Mouse (Mus musculus) adrenal gland, adult 2 months (tissue): ENCODE data around the gene Wdr93. TPM values are rescaled to one million over a fixed set of nuclear protein-coding genes. Genes with fewer than 3 reads are reported as not detected.

Experiments
- DNase-seq: peaks from one replicate; pipeline ENCODE4 v3.0.0; 2021
- polyA plus RNA-seq: library from polyadenylated mRNA; depleted of rRNA; stranded (reverse); fragments of >200 nt; gene quantifications from 2 replicates; pipeline ENCODE4 v1.2.3, GENCODE M21; 2012; rRNA removed
- total RNA-seq, 2 experiments: library from RNA; stranded (reverse); gene quantifications; 2 replicates each; pipeline ENCODE4 v1.2.3; 2021

Gene Wdr93
- total and polyA plus RNA-seq, 3 experiments: 1.5 to 1.6 (median 1.5) TPM

DNA sequence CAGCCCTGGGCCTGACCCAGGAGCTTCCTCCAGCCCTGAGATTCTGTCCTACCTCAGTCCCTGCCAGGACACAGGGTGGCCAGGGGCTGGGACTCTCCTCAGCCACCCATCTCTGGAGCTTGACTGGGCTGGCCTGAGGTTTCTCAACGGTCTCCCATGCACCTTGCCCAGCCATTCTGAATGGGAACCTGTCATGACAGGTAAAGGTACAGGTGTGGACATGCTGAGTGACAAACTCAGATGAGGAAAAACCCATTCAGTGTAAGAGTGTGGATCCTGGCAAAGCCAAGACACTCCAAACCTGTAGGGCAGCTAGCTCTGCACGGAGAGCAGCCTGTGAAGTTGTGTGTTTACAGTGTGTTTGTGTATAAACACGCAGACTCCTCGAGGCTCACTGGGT, 57.4 kb downstream of the Wdr93 start:
- DNase-seq: no peak

DNA sequence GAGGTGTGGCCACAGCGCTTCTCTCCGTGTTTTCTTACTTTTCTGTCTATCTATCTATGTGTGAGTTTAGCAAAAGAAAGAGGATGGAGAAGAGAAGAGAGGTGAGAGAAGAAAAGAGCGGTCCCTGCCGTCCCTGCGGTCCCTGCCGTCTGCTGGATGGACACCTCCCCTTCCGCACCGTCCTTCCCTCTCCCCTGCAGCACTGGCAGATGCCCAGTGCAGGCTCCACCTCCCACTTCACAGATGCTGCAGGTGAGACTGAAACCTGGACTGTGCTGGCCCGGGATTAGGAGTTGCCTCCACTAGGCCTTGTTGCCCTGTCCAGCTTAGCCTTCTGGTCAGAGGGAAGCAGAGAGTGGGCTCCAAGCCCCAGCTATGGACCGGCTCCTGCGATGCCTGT, 58.4 kb downstream of the Wdr93 start:
- no peak for DNase-seq

DNA sequence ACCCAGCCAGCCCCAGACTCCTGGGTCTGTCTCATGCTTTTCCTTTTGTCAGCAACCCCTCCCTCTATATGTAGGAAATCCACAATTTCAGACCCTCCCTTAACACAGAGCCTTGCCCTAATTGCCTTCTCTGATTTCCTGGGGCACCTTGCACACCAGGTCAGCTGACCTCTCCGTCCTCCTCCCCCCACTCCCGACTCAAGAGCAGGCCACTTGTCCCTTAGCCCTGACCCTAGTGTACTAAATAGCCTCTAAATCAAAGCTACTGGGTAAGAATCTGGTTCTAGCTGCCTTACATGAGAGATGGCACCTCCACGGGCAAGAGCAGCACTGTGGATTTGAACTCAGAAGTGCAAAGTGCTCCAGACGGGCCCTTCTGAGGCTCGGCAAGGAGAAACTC, 59.1 kb downstream of the Wdr93 start:
- no peak for DNase-seq

DNA sequence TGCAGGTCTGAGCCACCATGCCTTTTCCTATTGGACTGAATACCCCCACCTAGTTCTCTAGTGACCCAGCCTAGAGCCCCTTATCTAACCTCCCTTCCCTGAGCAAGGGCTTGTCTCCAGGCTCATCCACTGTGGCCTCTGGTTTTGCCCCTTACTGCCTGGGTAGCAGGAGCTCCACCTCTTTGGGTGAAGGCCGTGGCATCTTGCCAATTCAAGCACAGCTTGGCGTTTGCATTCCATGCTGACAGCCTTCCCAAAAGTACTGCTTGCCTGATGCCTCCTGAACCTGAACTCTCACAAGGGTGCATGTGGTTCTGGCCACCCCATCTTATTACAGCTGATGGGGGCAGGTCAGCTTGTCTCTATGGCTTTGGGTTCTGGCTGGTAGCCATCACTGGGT, 60.9 kb downstream of the Wdr93 start:
- peak; percentile 77 for DNase-seq

DNA sequence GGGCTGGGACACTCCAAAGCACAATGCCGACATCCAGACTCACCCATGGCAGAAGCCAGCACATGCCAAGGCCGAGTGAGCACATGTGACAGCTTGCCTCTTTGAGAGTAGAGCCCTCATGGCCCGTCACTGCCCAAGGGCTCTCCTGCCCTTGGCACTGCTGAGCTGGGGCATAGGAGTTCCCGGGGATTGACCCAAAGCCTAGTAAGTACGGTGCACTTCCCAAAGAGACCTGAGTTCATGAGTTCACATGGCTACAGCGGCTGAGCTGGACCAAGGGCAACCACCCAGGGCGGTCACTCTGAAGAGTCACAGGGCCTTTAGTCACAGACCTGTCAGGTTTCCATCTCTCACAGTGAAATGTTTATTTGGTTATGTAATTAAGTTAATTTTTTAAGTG, 65.6 kb downstream of the Wdr93 start:
- peak; percentile 57 for DNase-seq

DNA sequence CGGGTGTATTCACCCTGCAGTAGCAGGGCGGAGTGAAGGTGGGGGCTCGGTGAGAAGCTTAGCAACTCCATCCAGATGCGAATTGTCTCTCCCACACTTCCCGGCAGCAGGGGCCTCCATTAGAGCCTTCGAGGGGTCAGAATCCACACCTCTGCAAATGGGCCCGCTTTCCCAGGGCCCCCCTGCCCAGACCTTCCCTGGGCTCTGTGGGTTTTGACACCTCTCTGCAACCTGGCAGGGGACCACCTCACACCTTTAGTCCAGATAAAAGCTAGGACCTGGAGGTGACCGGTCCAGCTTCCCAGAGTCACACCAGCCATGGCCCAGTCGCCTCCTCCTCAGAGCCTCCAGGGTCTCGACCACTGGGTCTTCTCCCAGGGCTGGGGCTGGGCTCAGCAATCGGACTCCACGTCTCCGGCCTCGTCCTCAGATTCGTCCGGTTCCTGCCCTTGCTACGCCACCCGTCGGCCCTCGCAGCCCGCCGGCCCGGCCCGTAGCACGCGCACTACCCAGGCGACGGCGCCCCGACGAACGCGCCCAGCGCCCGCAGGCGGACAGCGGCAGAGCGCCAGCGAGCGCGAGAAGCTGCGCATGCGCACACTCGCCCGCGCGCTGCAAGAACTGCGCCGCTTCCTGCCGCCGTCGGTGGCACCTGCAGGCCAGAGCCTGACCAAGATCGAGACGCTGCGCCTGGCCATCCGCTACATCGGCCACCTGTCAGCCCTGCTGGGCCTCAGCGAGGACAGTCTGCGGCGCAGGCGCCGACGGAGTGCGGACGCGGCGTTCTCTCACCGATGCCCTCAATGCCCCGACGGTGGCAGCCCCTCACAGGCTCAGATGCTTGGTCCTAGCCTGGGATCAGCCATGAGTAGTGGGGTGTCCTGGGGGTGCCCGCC, 67.9 kb downstream of the Wdr93 start, which contains the start of gene Mesp2:
Mesp2 (plus strand) TSS at position 117 of the 896 bp plus-strand sequence.
- DNase-seq: peak; percentile 77

DNA sequence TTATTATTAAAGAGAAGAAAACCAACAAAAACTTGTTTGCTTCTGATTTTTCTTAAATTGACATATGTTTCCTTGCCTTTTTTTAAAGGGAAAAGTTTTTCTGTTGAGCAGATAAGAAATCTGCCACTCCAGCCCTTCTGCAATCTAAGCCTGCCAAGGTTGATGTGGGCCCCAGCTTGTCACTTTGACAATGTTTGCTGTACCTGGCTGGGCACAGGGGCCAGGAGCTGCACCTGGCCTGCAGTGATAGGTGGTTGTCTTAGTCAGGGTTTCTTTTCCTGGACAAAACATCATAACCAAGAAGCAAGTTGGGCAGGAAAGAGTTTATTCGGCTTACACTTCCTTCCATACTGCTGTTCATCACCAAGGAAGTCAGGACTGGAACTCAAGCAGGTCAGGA, 70.4 kb downstream of the Wdr93 start:
- no peak for DNase-seq

DNA sequence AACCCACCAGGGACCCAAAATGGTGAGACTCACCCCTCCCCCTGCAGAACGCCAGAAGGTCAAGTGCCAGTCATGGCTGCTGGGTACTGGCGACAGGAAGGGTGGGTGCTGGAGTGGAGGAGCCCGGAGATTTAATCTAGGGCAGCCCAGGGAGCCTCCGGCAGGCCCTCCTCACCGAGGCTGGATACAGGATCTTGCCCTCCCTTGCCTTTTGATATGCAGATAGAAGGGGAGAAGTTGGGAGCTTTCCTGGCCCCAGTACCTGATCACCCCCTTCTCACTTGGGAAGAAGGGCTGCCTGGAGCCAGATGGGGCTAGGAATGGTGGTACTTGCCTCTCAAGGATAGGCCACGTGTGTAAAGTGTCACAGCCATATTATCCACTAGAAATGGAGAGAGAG, 75.4 kb downstream of the Wdr93 start:
- DNase-seq: no peak

DNA sequence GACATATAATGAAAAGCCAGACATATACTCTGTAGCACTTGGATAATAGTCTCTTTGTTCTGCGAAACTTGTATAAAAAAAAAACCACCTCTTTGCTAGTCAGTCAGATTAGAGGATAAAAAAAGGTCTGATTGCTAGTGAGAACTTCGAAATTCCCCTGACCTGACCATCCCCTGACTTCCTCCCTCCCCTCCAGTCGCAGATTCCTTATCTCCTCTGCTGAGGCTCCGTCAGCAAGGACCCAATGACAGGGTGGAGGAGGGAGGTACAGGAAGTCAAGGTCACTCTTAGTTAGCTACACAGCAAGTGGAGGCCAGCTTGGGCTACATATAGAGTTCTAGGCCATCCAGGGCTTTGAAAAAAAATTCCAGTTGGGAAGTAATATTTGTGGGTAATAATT, 76.6 kb downstream of the Wdr93 start:
- DNase-seq: no peak

DNA sequence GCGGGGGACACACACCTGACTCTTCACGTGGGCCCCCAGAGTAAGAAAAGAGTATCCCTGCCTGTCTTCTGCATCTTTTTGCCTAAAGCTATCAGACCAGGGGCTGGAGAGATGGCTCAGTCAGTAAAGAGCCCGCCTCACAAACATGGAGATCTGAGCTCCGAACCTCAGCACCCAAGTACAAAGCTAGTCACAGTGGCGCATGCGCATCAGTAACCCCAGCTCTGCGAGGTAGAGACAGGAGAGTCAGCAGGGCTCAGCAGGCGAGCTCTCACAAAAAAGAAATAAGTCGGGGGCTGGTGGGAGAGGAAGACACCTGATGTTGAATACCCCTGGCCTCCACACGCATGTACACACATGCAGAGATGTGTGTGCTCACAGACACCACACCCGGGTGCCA, 77.0 kb downstream of the Wdr93 start:
- no peak for DNase-seq

DNA sequence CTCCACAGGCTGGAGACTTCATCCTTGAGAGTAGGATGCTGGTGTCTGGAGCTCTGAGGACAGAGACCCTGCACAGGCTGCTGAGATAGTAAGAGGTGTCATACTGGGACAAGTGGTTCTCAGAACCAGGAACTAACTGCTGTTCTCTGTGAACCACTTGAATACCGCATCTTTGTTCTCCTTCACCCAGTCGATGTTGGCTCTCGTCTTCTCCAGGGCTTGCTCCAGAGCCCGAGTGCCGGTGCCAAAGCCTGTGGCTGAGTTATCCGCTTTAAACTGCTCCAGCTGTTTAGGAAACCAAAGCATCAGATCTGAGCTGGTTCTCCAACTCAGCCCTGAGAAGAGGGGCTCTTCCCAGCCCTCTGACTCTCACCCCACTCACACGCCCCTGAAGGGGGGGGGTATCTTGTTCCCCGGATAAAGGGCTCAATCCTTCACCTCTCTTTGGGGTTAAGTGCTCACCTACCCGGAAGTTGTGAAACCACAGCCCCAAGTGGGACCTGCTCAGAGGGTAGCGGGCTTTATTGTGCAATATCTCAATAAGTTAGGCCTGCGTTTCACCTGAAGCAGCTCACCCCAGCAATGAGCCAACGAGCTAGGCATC, 79.2 kb downstream of the Wdr93 start:
- no peak for DNase-seq

DNA sequence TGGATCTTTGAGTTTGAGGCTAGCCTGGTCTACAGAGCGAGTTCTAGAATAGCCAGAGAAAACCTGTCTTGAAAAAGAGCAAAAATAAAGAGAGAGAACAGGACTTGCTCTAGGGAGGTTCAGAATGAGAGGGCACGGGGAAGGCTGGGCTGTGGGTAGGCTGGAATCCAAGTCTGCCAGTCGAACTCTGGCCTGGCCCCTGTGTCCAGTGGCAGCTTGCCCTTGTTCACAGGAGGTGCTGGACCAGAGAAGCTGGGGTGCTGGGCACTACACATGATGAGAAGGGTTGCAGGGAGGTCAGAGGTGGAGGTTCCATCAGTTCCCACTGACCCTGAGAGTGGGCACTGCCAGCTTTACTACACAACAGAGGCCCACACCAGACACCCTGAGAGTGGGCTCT, 85.4 kb downstream of the Wdr93 start:
- no peak for DNase-seq

DNA sequence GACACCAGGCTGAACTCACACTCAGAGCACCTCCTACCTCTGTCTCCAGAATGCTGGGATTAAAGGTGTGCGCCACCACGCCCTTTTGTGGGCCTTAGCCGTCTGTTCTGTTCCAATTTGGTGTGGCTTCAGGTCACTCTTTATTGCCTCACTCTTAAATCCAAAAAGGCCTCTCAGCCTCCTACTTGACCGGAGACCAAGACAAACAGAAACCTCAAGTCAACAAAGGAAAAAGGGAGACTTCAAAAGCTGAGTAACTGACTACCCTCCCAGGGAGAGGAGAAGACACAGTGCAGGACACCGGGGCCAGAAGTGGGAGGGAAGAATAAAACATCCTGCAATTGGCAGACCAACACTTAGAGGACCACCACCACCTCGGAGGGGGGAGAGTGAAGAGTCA, 88.2 kb downstream of the Wdr93 start:
- no peak for DNase-seq

DNA sequence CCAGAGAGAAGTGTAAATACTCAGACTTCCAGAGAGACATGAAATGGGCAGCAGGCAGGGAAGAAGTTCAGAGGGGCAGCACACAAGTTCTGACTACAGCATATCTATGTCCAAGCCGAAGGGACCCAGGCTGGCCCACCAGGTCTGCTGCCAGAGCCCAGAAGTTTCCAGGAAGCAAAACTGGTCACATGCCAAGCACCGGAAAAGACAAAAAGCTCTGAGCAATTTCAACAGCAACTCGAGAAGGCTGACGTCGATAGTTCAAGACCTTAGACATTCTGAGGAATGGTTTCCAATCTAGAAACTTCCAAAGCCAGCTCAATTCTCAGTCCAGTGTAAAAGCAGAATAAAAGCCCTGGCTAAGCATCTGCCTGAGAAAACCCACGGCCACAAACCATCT, 88.6 kb downstream of the Wdr93 start:
- DNase-seq: no peak

DNA sequence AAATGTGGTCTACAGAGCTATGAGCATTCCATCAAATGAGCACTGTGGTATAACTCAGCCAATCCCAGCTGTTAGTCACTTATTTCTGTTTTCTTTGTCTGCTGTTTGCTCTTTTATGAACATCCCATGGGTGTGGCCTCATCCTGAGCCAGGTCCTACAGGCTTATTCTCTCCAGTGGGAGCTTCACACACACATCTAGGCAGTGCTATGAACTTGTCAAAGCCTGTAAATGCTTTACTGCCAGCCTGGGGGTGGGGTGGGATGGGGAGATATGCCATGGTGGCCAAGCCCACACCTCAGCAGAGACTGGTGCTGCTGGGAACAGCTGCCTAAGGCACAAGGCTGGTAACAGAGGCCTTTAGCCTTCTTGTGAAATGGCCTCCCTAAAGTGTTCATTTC, 90.0 kb downstream of the Wdr93 start:
- no peak for DNase-seq

DNA sequence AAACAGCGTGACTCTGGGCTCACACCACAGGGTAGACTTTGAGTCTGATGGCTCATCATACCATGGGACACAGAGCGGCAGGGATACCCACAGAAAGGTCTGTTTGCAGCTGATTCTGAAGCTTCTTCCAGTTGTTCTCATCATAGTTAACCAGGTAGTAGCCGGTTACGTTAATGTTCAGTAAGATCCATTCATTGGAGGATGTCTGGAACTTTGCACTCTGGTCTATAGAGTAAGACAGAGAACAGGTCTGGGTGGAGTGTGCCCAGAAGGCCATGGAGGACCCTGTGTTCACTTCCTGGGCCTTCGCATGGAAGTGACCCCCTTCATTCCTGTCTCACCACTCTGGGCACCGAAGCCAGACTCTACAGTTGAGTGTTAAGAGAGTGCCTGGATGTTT, 92.2 kb downstream of the Wdr93 start:
- no peak for DNase-seq

Other genes with a start within 250 kb of the Wdr93 start
- 10 to 100 TPM; 25.7 to 44.4 TPM for gene Rhcg, start 125.5 kb upstream of the Wdr93 start, total RNA-seq
- gene Rhcg, start 125.5 kb upstream of the Wdr93 start, polyA plus RNA-seq: 0.67 and 10.0 TPM in 2 replicates
- gene Ticrr, start 83.0 kb upstream of the Wdr93 start, total RNA-seq: under 1 TPM; 0.10 to 0.17 TPM
- 0.18 and 0.25 TPM in 2 replicates for gene Ticrr, start 83.0 kb upstream of the Wdr93 start, polyA plus RNA-seq
- 1 to 10 TPM; 1.8 to 4.2 TPM for gene Kif7, start 27.4 kb upstream of the Wdr93 start, total RNA-seq
- gene Kif7, start 27.4 kb upstream of the Wdr93 start, polyA plus RNA-seq: 2.9 and 4.7 TPM in 2 replicates
- 100 to 1,000 TPM; 564 to 869 TPM for gene Plin1, start 10.3 kb upstream of the Wdr93 start, total RNA-seq
- gene Plin1, start 10.3 kb upstream of the Wdr93 start, polyA plus RNA-seq: 554 and 930 TPM in 2 replicates
- gene Pex11a, start within 50 bp of the Wdr93 start, total RNA-seq: 10 to 100 TPM; 53.4 to 53.7 TPM
- 34.9 and 39.7 TPM in 2 replicates for gene Pex11a, start within 50 bp of the Wdr93 start, polyA plus RNA-seq
- gene Mesp1, start 50.6 kb downstream of the Wdr93 start, total RNA-seq: not detected
- 0.48 TPM in 1 of 2 replicates, not detected in the other for gene Mesp1, start 50.6 kb downstream of the Wdr93 start, polyA plus RNA-seq
- gene Mesp2, start 67.6 kb downstream of the Wdr93 start, total RNA-seq: under 1 TPM; 0.43 to 0.93 TPM
- 0.88 and 0.95 TPM in 2 replicates for gene Mesp2, start 67.6 kb downstream of the Wdr93 start, polyA plus RNA-seq
- 10 to 100 TPM in 1 of 2 experiments, 1 to 10 TPM in 1; 8.9 to 12.0 TPM for gene Anpep, start 117.9 kb downstream of the Wdr93 start, total RNA-seq
- 9.7 and 9.8 TPM in 2 replicates for gene Anpep, start 117.9 kb downstream of the Wdr93 start, polyA plus RNA-seq
- 10 to 100 TPM; 18.5 to 27.2 TPM for gene Ap3s2, start 177.5 kb downstream of the Wdr93 start, total RNA-seq
- gene Ap3s2, start 177.5 kb downstream of the Wdr93 start, polyA plus RNA-seq: 17.2 and 21.7 TPM in 2 replicates
- 10 to 100 TPM; 15.2 to 18.9 TPM for gene Arpin, start 192.2 kb downstream of the Wdr93 start, total RNA-seq
- 9.5 and 12.9 TPM in 2 replicates for gene Arpin, start 192.2 kb downstream of the Wdr93 start, polyA plus RNA-seq